Mouse (Mus musculus): ENCODE measurements around the gene Csf2. TPM values are rescaled to one million over a fixed set of nuclear protein-coding genes. Genes with fewer than 3 reads are reported as not detected.
A peak's percentile ranks its signal among the peaks of the same experiment; 100 is the strongest.

The Csf2 gene
- polyA plus RNA-seq, 1 experiment from 2014 or later: not detected

DNA sequence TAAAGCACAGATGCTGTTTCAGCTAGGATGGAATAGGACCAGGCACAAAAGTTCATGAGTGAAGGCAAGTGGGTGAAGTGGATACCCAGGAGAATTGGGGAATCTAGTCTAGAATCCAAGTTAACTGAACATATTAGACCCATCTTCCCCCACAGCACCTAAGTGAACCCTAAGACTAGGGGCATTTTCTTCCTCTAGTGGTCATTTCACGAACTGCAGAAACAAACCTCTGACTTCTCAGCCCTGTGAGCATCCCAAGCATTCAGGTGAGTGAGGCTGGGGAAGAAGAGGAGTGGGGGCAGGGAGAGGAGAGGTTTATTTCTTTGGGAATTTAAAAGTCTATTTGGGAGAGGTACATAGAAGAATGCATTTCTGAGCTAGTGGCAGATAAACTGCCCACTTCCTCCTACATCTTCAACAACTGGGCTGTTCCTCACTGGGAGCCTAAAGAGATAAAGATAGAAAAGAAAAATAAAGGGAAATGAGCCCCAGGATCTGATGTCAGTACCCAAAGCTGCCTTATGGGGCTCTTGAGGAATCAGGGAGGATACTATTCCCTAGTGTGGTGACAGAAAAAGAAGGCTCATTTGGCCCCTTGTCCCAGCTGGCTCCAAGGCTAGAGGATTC is 14.1 kb upstream of the Csf2 start:
- Histone ChIP-seq H3K4me3 (ENCODE audit: low read depth, low read length) (no peak overlapping the region), H3K4me2 (replicated peaks; ENCODE audit: low read depth) (no peak overlapping the region), H3K27ac (replicated peaks) (no peak overlapping the region), H3K27me3 (ENCODE audit: control insufficient read depth, insufficient read depth, low read length) (no peaks in the 10 kb centered on the region), H3K36me3 (ENCODE audit: control insufficient read depth, insufficient read depth, low read length) (no peaks in the 10 kb centered on the region), H3K9ac (ENCODE audit: low read length) (no peak overlapping the region), H3K4me1 (replicated peaks; ENCODE audit: control insufficient read depth, insufficient read depth) (no peaks in the 10 kb centered on the region), H3K9me3 (ENCODE audit: control insufficient read depth, low read length) (no peaks in the 10 kb centered on the region)
- TF ChIP-seq CTCF (IDR thresholded peaks at IDR 0.05; ENCODE audit: low read depth): peak; percentile 46
- no peak for TF ChIP-seq EP300 (optimal IDR thresholded peaks at IDR 0.05)
- ATAC-seq (ENCODE audit: low FRiP score, low TSS enrichment) (no peak; the same call in 1 of the 2 replicates), DNase-seq (ENCODE audit: low spot score) (peak; percentile 12)
- WGBS: 30% methylated on average over 1 of the region's 1 CpGs

DNA sequence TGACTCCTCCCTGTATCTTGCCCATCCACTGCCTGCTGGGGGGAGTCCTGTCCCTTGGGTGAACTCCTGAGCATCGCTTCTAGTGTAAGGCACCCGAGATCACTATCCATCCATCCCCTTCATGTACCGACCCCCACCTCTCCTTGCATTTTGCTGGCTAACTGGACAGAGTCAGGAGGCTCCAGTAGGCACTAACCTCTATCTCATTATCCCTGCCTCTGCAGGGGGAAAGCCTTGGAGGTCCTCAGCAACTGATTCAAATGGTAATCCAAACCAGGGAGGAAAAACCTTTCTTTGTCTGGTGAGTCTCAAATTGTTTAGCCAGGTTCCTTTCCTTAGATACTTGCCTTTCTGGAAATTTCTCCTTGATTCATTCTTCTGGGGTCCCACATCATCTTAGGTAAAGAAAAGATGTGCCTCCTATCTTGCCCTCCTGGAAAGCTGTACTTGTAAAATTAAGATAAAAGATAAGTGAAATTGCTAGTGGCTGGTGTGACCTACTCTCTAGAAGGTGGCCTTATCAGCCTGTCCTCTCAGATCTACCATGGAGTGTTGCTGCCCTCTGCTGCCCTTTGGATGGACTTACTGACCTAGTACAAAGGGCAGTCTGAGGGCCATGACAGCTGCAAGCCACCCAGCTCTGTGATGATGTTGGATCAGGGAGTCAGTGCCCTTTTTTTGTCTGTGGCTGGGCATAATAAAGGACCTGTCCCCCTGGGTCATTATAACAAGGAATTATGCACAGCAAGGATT is 7.3 kb upstream of the Csf2 start:
- WGBS: 55% methylated on average over 3 of the region's 3 CpGs
- no peak overlapping the region for H3K4me3 ChIP-seq (ENCODE audit: low read depth, low read length)
- H3K27ac ChIP-seq (replicated peaks): no peak overlapping the region
- H3K27me3 ChIP-seq (ENCODE audit: control insufficient read depth, insufficient read depth, low read length): no peaks in the 10 kb centered on the region
- no peaks in the 10 kb centered on the region for H3K9me3 ChIP-seq (ENCODE audit: control insufficient read depth, low read length)
- ATAC-seq (ENCODE audit: low FRiP score, low TSS enrichment) (peak; percentile 80), DNase-seq (ENCODE audit: low spot score) (peak; percentile 80)
- no peak overlapping the region for H3K9ac ChIP-seq (ENCODE audit: low read length)
- TF ChIP-seq CTCF (IDR thresholded peaks at IDR 0.05; ENCODE audit: low read depth) (peak; percentile 82), EP300 (optimal IDR thresholded peaks at IDR 0.05) (no peak)
- H3K36me3 ChIP-seq (ENCODE audit: control insufficient read depth, insufficient read depth, low read length): no peaks in the 10 kb centered on the region
- H3K4me2 ChIP-seq (replicated peaks; ENCODE audit: low read depth): no peak overlapping the region
- H3K4me1 ChIP-seq (replicated peaks; ENCODE audit: control insufficient read depth, insufficient read depth): no peaks in the 10 kb centered on the region

DNA sequence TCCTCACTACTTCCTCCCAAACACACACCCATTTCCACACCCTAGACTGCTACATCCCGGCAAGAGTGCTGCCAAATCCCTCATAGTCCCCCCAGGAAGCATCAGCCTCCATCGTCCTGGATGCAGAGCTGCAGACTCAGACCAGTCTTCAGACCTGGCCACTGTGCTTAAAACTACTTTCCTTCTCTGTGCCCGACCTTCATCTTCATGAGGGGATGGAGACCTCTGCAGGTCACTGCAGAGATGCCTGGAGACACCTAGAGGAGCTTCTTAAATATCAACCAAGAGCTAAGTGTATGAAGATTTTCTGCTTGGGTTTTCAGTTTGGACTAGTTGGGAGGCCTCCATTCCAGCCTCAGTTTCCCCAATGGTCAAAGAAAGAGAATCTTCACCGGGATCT is 4.6 kb upstream of the Csf2 start:
- H3K9ac ChIP-seq (ENCODE audit: low read length): no peak overlapping the region
- no peak overlapping the region for H3K4me3 ChIP-seq (ENCODE audit: low read depth, low read length)
- no peak overlapping the region for H3K27ac ChIP-seq (replicated peaks)
- no peak for DNase-seq (ENCODE audit: low spot score)
- H3K36me3 ChIP-seq (ENCODE audit: control insufficient read depth, insufficient read depth, low read length): no peaks in the 10 kb centered on the region
- no peaks in the 10 kb centered on the region for H3K9me3 ChIP-seq (ENCODE audit: control insufficient read depth, low read length)
- ATAC-seq (ENCODE audit: low FRiP score, low TSS enrichment): no peak
- no peak for TF ChIP-seq EP300 (optimal IDR thresholded peaks at IDR 0.05)
- peak; percentile 65 for TF ChIP-seq CTCF (IDR thresholded peaks at IDR 0.05; ENCODE audit: low read depth)
- H3K27me3 ChIP-seq (ENCODE audit: control insufficient read depth, insufficient read depth, low read length): no peaks in the 10 kb centered on the region
- 44% methylated on average over 4 of the region's 4 CpGs for WGBS
- no peak overlapping the region for H3K4me2 ChIP-seq (replicated peaks; ENCODE audit: low read depth)
- H3K4me1 ChIP-seq (replicated peaks; ENCODE audit: control insufficient read depth, insufficient read depth): no peaks in the 10 kb centered on the region

GRCm38 (mm10) chr11:54250575-54250974 is 1.1 kb upstream of the Csf2 start:
- WGBS: 84% methylated on average over 11 of the region's 11 CpGs
- ATAC-seq (ENCODE audit: low FRiP score, low TSS enrichment) (no peak), DNase-seq (ENCODE audit: low spot score) (no peak)
- Histone ChIP-seq H3K9ac (ENCODE audit: low read length) (no peak overlapping the region), H3K36me3 (ENCODE audit: control insufficient read depth, insufficient read depth, low read length) (no peaks in the 10 kb centered on the region), H3K9me3 (ENCODE audit: control insufficient read depth, low read length) (no peaks in the 10 kb centered on the region), H3K4me2 (replicated peaks; ENCODE audit: low read depth) (no peak overlapping the region), H3K4me3 (ENCODE audit: low read depth, low read length) (no peak overlapping the region), H3K4me1 (replicated peaks; ENCODE audit: control insufficient read depth, insufficient read depth) (no peaks in the 10 kb centered on the region), H3K27me3 (ENCODE audit: control insufficient read depth, insufficient read depth, low read length) (no peaks in the 10 kb centered on the region), H3K27ac (replicated peaks) (no peak overlapping the region)
- TF ChIP-seq EP300 (optimal IDR thresholded peaks at IDR 0.05) (no peak), CTCF (IDR thresholded peaks at IDR 0.05; ENCODE audit: low read depth) (no peak)

DNA sequence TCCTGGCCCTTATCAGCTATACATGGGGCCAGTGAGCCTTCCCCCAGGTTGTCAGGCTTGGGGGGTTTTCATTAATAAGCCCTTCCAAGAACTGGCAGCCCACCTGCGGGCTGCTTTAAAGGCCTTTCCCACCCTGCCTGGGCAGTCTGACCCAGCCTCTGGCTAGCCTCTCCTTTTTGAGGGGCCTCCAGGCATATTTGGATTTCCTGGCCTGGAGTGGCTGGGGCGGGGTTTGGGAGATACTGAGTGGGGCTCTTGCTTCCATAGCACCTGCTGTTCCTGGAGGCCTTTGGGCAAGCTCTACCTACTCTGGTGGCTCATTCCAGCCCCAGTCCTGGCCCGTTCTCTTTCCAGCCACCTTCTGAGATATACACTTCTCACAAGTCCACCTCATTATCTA is 281 bp upstream of the Csf2 start:
- no peak overlapping the region for H3K9ac ChIP-seq (ENCODE audit: low read length)
- no peaks in the 10 kb centered on the region for H3K36me3 ChIP-seq (ENCODE audit: control insufficient read depth, insufficient read depth, low read length)
- ATAC-seq (ENCODE audit: low FRiP score, low TSS enrichment): no peak
- H3K9me3 ChIP-seq (ENCODE audit: control insufficient read depth, low read length): no peaks in the 10 kb centered on the region
- WGBS: 47% methylated on average over 3 of the region's 3 CpGs
- no peak overlapping the region for H3K4me3 ChIP-seq (ENCODE audit: low read depth, low read length)
- no peak overlapping the region for H3K27ac ChIP-seq (replicated peaks)
- no peaks in the 10 kb centered on the region for H3K27me3 ChIP-seq (ENCODE audit: control insufficient read depth, insufficient read depth, low read length)
- TF ChIP-seq CTCF (IDR thresholded peaks at IDR 0.05; ENCODE audit: low read depth): no peak
- no peak for TF ChIP-seq EP300 (optimal IDR thresholded peaks at IDR 0.05)
- H3K4me2 ChIP-seq (replicated peaks; ENCODE audit: low read depth): no peak overlapping the region
- no peaks in the 10 kb centered on the region for H3K4me1 ChIP-seq (replicated peaks; ENCODE audit: control insufficient read depth, insufficient read depth)
- DNase-seq (ENCODE audit: low spot score): no peak

Measured in stomach, postnatal 0 days (tissue).